Mouse (Mus musculus) heart, adult 2 months (tissue): ENCODE results near the gene Bcas3.

Experiments
- CTCF ChIP-seq: fragments of 200-600 bp; IDR thresholded peaks from 2 replicates; pipeline ENCODE4 v1.8.1; 2022; ENCODE audit warnings: antibody characterized with exemption, mild to moderate bottlenecking, moderate library complexity
- EP300 ChIP-seq: fragments of 200-500 bp; IDR thresholded peaks from 2 replicates; pipeline ENCODE4 v1.6.1; 2011; ENCODE audit warnings: low read depth, low read length, control low read depth; ENCODE audit not compliant: insufficient read depth

GRCm38 (mm10) chr11:85837648-85838423 lies 484.9 kb downstream of the Bcas3 start:
- no peak for TF ChIP-seq CTCF
- no peak for TF ChIP-seq EP300
